Mouse (Mus musculus) lung, postnatal 4 days (tissue): ENCODE measurements around the gene Rhobtb3.
"Not testable (repeated sequence)": the region's sequence is repeated elsewhere in the genome, so short reads cannot be mapped to it uniquely, and the experiment has no call there.

Source experiments
- DNase-seq, 2 experiments: peaks; one replicate each; pipeline ENCODE4 v3.0.0; 2021

Rhobtb3 gene

GRCm38 (mm10) chr13:75943189-75944043 is at the start of gene Rhobtb3:
Rhobtb3 (minus strand) TSS chr13:75943925.
- DNase-seq, result peak; percentile 80 to 87

- DNase-seq, result peak in 1 of 2 experiments; percentile 20
Measured at GRCm38 (mm10) chr13:75992169-75993028, 48.7 kb upstream of the Rhobtb3 start.

GRCm38 (mm10) chr13:75988096-75988495 is 44.4 kb upstream of the Rhobtb3 start:
- peak in 1 of 2 experiments; percentile 43 for DNase-seq

- no peak for DNase-seq
Measured at GRCm38 (mm10) chr13:75981901-75982300, 38.2 kb upstream of the Rhobtb3 start.

- no peak for DNase-seq
Measured at GRCm38 (mm10) chr13:75976649-75977048, 32.9 kb upstream of the Rhobtb3 start.

GRCm38 (mm10) chr13:75976218-75976617 is 32.5 kb upstream of the Rhobtb3 start:
- DNase-seq, result no peak

GRCm38 (mm10) chr13:75975629-75976028 is 31.9 kb upstream of the Rhobtb3 start:
- DNase-seq, result no peak

- no peak for DNase-seq
Measured at GRCm38 (mm10) chr13:75974481-75974880, 30.8 kb upstream of the Rhobtb3 start.

- DNase-seq, result no peak
Measured at GRCm38 (mm10) chr13:75966850-75967249, 23.1 kb upstream of the Rhobtb3 start, which contains the start of gene Spata9. Spata9 (plus strand) TSS chr13:75967150.

GRCm38 (mm10) chr13:75955357-75955992 is 11.8 kb upstream of the Rhobtb3 start:
- peak in 1 of 2 experiments; percentile 20 for DNase-seq

GRCm38 (mm10) chr13:75950295-75950694 is 6.6 kb upstream of the Rhobtb3 start:
- no peak for DNase-seq

GRCm38 (mm10) chr13:75944044-75944820 is 507 bp upstream of the Rhobtb3 start:
- DNase-seq, result no peak

- DNase-seq, result peak; percentile 22
Measured at GRCm38 (mm10) chr13:75942731-75943130, 994 bp downstream of the Rhobtb3 start.

GRCm38 (mm10) chr13:75941518-75942295 is 2.0 kb downstream of the Rhobtb3 start:
- no peak for DNase-seq

GRCm38 (mm10) chr13:75940791-75941517 is 2.8 kb downstream of the Rhobtb3 start:
- no peak for DNase-seq

GRCm38 (mm10) chr13:75938866-75939265 is 4.9 kb downstream of the Rhobtb3 start:
- no peak for DNase-seq

GRCm38 (mm10) chr13:75933287-75933686 is 10.4 kb downstream of the Rhobtb3 start:
- no peak for DNase-seq

- peak; percentile 32 to 46 for DNase-seq
Measured at GRCm38 (mm10) chr13:75931073-75931472, 12.7 kb downstream of the Rhobtb3 start.

- no peak for DNase-seq
Measured at GRCm38 (mm10) chr13:75930660-75931059, 13.1 kb downstream of the Rhobtb3 start.

GRCm38 (mm10) chr13:75930023-75930422 is 13.7 kb downstream of the Rhobtb3 start:
- DNase-seq, result no peak

GRCm38 (mm10) chr13:75929071-75929470 is 14.7 kb downstream of the Rhobtb3 start:
- not testable (repeated sequence) for DNase-seq
